Comparison of ENCODE assay signal across 7 mouse cellular contexts in the genomic region with DNA sequence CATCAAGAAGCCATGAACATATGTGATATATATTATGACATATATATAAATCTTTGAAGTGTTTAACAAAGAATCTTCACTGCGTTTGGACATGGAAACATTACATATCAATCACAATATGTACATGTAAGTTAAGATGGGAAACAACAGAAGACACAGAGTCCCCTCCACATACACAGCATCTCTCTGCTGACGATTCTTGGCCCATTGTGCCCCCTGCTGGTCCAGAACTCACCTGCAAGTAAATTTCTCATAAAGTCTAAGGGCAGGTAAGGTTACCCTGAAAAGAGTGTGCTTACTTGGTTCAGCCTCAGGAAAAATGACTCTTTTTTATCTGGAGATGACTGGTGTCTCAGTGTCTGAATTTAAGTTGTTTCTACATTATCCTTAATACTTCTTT.
DNase-seq lines count a peak whose midpoint lies in the region; ATAC-seq and TF ChIP-seq lines count a peak whose summit lies in the region.
"Not testable (repeated sequence)": the region's sequence is repeated elsewhere in the genome, so short reads cannot be mapped to it uniquely, and the experiment has no call there.

No protein-coding gene starts in this region.

- H3K79me2 ChIP-seq in CH12.LX (replicated peaks; ENCODE audit: control insufficient read depth, extremely low read depth, insufficient read depth, poor library complexity, severe bottlenecking): not testable (repeated sequence)

- not testable (repeated sequence) for TF ChIP-seq POLR2A in CH12.LX (IDR thresholded peaks at IDR 0.05; ENCODE audit: low read depth, low read length); thymus, adult 2 months (IDR thresholded peaks at IDR 0.05; ENCODE audit: control insufficient read depth, extremely low read depth, insufficient read depth, low read length, poor library complexity)

- H3K4me3 ChIP-seq in CH12.LX (replicated peaks in 1 of 3; ENCODE audit: low read depth in 2 of 3, low read length in 2 of 3, poor library complexity in 1 of 3); thymus, adult 2 months (ENCODE audit: control insufficient read depth, insufficient read depth, low read length): not testable (repeated sequence)

- H3K4me1 ChIP-seq in CH12.LX (ENCODE audit: control insufficient read depth in 1 of 2, insufficient read depth in 2 of 2); thymus, adult 2 months (replicated peaks; ENCODE audit: control insufficient read depth, insufficient read depth, low read length): not testable (repeated sequence)

- TF ChIP-seq RAD21 in CH12.LX (IDR thresholded peaks at IDR 0.05; ENCODE audit: low read depth, low read length): not testable (repeated sequence)

- dilution Hi-C loops in CH12.LX (cut with MboI; ENCODE audit: extremely low pct_ligation_motif_present, extremely low pct_unique_long_range_greater_than_20kb, low sequenced_read_pairs): not testable (repeated sequence)

- H3K27ac ChIP-seq in CH12.LX (ENCODE audit: insufficient read depth, low read depth); thymus, adult 2 months (ENCODE audit: control insufficient read depth, insufficient read depth, low read length): not testable (repeated sequence)

- not testable (repeated sequence) for TF ChIP-seq EP300 in CH12.LX (IDR thresholded peaks at IDR 0.05; ENCODE audit: low read length)

- not testable (repeated sequence) for H3K27me3 ChIP-seq in CH12.LX (replicated peaks); thymus, adult 2 months (ENCODE audit: control insufficient read depth, insufficient read depth, low read length)

- not testable (repeated sequence) for H3K4me2 ChIP-seq in CH12.LX (ENCODE audit: insufficient read depth, low read depth, poor library complexity, severe bottlenecking)

- not testable (repeated sequence) for TF ChIP-seq CTCF in CH12.LX (conservative IDR thresholded peaks at IDR 0.05 in 1 of 2, IDR thresholded peaks at IDR 0.05 in 1 of 2; ENCODE audit: low read depth in 2 of 2, low read length in 2 of 2); thymus, adult 2 months (IDR thresholded peaks at IDR 0.05; ENCODE audit: borderline replicate concordance, control insufficient read depth, extremely low read depth, insufficient read depth, low read length, poor library complexity)

- peak; percentile 35 for ATAC-seq in inflammation-experienced regulatory T-cells, adult 6 months

- DNase-seq in CD4-positive helper T cell, adult 2 months (ENCODE audit: low read depth, low spot score): peak; percentile 35
- peak; percentile 2 for DNase-seq in CH12.LX (ENCODE audit: extremely low read depth)
- peak; percentile 1 for DNase-seq in adrenal gland, postnatal 25 days
- peak; percentile 4 to 12 for DNase-seq in natural killer cell, adult 2 months (ENCODE audit: low spot score in 2 of 2)
- DNase-seq in thymus, adult 2 months: peak; percentile 54
- peak; percentile 60 for DNase-seq in thymus, postnatal 25 days

- H3K9ac ChIP-seq in CH12.LX (ENCODE audit: insufficient read depth, low read depth): not testable (repeated sequence)

- H3K36me3 ChIP-seq in CH12.LX (replicated peaks in 1 of 2; ENCODE audit: control insufficient read depth in 1 of 2, insufficient read depth in 1 of 2, low read length in 1 of 2); thymus, adult 2 months (ENCODE audit: control insufficient read depth, insufficient read depth, low read length): not testable (repeated sequence)

- 27% methylated on average over 2 of the region's 2 CpGs for WGBS in thymus, adult 2 months

- in situ Hi-C loops in CH12.LX (cut with MboI; ENCODE audit: low pct_ligation_motif_present, low pct_unique_long_range_greater_than_20kb, low sequenced_read_pairs): not testable (repeated sequence)

- not testable (repeated sequence) for H3K9me3 ChIP-seq in CH12.LX (replicated peaks; ENCODE audit: low read length)

Comparison
In these comparisons a context has a peak if more than half of its experiments do, and no peak if none do; other contexts are left out.
1. DNase-seq: peak in every context shown above with its lines; median percentile 60 in thymus, postnatal 25 days; 54 in thymus, adult 2 months; 35 in CD4-positive helper T cell, adult 2 months; 8 in natural killer cell, adult 2 months; 2 in CH12.LX; 1 in adrenal gland, postnatal 25 days.